Mouse (Mus musculus) mouse trophoblast stem cell (cell line): ENCODE results near the gene Tenm4.

Experiments
- in situ Hi-C, 2 experiments: fragments of 300-500 bp; cut with MseI, MboI; formaldehyde crosslinking; loops; 2 replicates in 1 of 2; 3 replicates in 1 of 2; pipeline ENCODE4 v1.15.1; 2025

Tenm4 gene

GRCm38 (mm10) chr7:96340826-96341225 lies 169.8 kb downstream of the Tenm4 start:
- in situ Hi-C loops = no loop called here

- in situ Hi-C loops = no loop called here
Observed at GRCm38 (mm10) chr7:96341479-96341878, 170.4 kb downstream of the Tenm4 start.

- in situ Hi-C loops = no loop called here
Observed at GRCm38 (mm10) chr7:96342996-96343395, 171.9 kb downstream of the Tenm4 start.

- in situ Hi-C loops = no loop called here
Observed at GRCm38 (mm10) chr7:96343667-96344066, 172.6 kb downstream of the Tenm4 start.

GRCm38 (mm10) chr7:96352671-96353070 lies 181.6 kb downstream of the Tenm4 start:
- in situ Hi-C loops = no loop called here

- in situ Hi-C loops = no loop called here
Observed at GRCm38 (mm10) chr7:96356285-96356811, 185.3 kb downstream of the Tenm4 start.

GRCm38 (mm10) chr7:96357550-96357949 lies 186.5 kb downstream of the Tenm4 start:
- in situ Hi-C loops = no loop called here

- in situ Hi-C loops = no loop called here
Observed at GRCm38 (mm10) chr7:96363311-96363710, 192.3 kb downstream of the Tenm4 start.

GRCm38 (mm10) chr7:96369947-96370346 lies 198.9 kb downstream of the Tenm4 start:
- in situ Hi-C loops = no loop called here

GRCm38 (mm10) chr7:96374004-96374663 lies 203.1 kb downstream of the Tenm4 start:
- in situ Hi-C loops = no loop called here

- in situ Hi-C loops = no loop called here
Observed at GRCm38 (mm10) chr7:96375507-96375906, 204.5 kb downstream of the Tenm4 start.

- in situ Hi-C loops = no loop called here
Observed at GRCm38 (mm10) chr7:96383686-96384528, 212.9 kb downstream of the Tenm4 start.

- in situ Hi-C loops = no loop called here
Observed at GRCm38 (mm10) chr7:96384726-96385500, 213.9 kb downstream of the Tenm4 start.

- in situ Hi-C loops = no loop called here
Observed at GRCm38 (mm10) chr7:96385850-96386249, 214.8 kb downstream of the Tenm4 start.

GRCm38 (mm10) chr7:96390034-96390670 lies 219.1 kb downstream of the Tenm4 start:
- in situ Hi-C loops = no loop called here

GRCm38 (mm10) chr7:96390894-96391293 lies 219.8 kb downstream of the Tenm4 start:
- in situ Hi-C loops = no loop called here

- in situ Hi-C loops = no loop called here
Observed at GRCm38 (mm10) chr7:96391797-96392472, 220.9 kb downstream of the Tenm4 start.

GRCm38 (mm10) chr7:96392600-96392999 lies 221.6 kb downstream of the Tenm4 start:
- in situ Hi-C loops = no loop called here

- in situ Hi-C loops = no loop called here
Observed at GRCm38 (mm10) chr7:96397940-96398339, 226.9 kb downstream of the Tenm4 start.

- in situ Hi-C loops = no loop called here
Observed at GRCm38 (mm10) chr7:96400411-96400810, 229.4 kb downstream of the Tenm4 start.
